Mouse (Mus musculus) small intestine, adult 2 months (tissue): Measurements from ENCODE around the gene Gm11042.

Experiments used
- CTCF ChIP-seq: fragments of 200-500 bp; IDR thresholded peaks from 2 replicates; pipeline ENCODE4 v1.5.1; 2012; ENCODE audit warnings: low read depth, mild to moderate bottlenecking, control low read depth, inconsistent platforms, low read length, moderate library complexity, mixed read lengths; ENCODE audit not compliant: insufficient replicate concordance, insufficient read length; ENCODE audit errors: extremely low read depth
- POLR2A ChIP-seq: fragments of 200-500 bp; IDR thresholded peaks from 2 replicates; pipeline ENCODE4 v1.6.1; 2012; ENCODE audit warnings: low read depth, mild to moderate bottlenecking, control low read depth, inconsistent platforms, low read length, moderate library complexity

DNA sequence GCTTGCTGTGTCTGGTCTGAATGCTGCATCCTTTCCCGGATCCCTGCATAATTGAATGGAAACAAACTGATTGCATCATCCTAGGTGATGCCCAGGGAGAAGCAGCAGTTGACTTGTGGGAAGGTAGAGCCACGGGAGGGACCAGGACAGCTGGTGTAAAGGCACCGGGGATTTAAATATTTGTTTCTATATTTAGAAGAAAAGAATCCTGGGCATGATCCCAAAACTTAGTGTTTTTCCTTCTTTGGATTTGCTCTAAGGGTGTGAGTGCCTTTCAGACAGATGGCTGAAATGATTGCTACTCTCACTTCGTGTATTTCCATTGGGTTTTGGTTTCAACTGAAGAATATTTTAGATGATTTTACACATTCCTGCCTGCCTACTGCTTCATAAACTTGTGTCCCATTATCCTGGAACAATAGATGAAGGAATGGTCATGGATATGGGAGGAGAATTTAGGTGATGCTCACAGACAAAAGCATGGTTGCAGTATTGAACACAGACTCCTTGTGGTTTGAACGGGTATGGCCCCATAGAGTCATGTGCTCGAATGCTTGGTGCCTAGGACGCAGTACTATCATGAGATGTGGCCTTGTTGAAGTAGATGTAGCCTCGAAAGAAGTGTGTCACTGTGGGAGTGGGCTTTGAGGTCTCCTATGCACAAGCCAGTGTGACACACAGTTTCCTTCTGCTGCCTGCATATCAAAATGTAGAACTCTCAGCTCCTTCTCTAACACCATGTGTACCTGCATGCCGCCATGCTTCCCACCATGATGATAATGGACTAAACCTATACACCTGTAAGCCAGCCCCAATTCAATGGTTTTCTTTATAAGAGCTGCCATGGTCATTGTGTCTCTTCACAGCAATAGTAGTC, 12.5 kb downstream of the Gm11042 start:
- TF ChIP-seq CTCF, result no peak
- no peak for TF ChIP-seq POLR2A
